Comparison of ENCODE assay signal across 7 mouse cellular contexts in the genomic region with DNA sequence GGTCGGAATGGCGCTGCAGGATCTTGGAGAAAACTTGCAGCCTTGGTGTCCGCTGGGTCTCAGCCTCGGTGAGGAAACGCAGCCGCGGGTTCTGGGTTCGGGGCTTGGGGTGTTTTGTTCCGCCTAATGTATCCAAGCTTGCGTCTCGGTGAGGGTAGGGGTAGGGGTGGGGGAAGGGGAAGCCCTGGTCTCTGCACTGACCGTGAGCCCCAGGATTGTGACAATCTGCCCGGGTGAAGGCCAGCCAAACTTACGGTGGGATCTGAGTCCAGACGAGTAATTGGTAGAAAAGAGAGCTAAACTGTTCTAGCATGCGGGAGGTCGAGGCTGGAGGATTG. TPM values are rescaled to one million over a fixed set of nuclear protein-coding genes. Genes with fewer than 3 reads are reported as not detected.
DNase-seq lines count a peak whose midpoint lies in the region; ATAC-seq and TF ChIP-seq lines count a peak whose summit lies in the region.

No protein-coding gene starts in this region.

- H3K4me2 ChIP-seq in lung, embryonic 14.5 days: peak overlapping the region; percentile 92

- peaks cover 9% of the 10 kb centered on the region for H3K4me1 ChIP-seq in lung, embryonic 14.5 days (ENCODE audit: insufficient read depth)
- H3K4me1 ChIP-seq in embryonic fibroblast, embryonic 13.5 days (ENCODE audit: control insufficient read depth, insufficient read depth, low read length): peaks cover 10% of the 10 kb centered on the region; the same call in 1 of the 2 replicates
- peaks cover 27% of the 10 kb centered on the region for H3K4me1 ChIP-seq in limb, embryonic 10.5 days
- H3K4me1 ChIP-seq in olfactory bulb, adult 2 months (ENCODE audit: control insufficient read depth, insufficient read depth, low read length): no peaks in the 10 kb centered on the region

- under 1% methylated on average over 17 of the region's 17 CpGs for whole genome bisulfite sequencing in lung, embryonic 14.5 days
- WGBS in limb, embryonic 10.5 days: under 1% methylated on average over 17 of the region's 17 CpGs
- under 1% methylated on average over 17 of the region's 17 CpGs for WGBS in olfactory bulb, adult 2 months

- H3K27me3 ChIP-seq in lung, embryonic 14.5 days (ENCODE audit: insufficient read depth, low read length): no peaks in the 10 kb centered on the region
- H3K27me3 ChIP-seq in limb, embryonic 10.5 days (ENCODE audit: low read depth, poor library complexity, severe bottlenecking): no peaks in the 10 kb centered on the region

- peak overlapping the region; percentile 52 for H3K27ac ChIP-seq in lung, embryonic 14.5 days (ENCODE audit: low read depth)
- H3K27ac ChIP-seq in embryonic fibroblast, embryonic 13.5 days (ENCODE audit: insufficient read depth, low read length): no peak overlapping the region
- H3K27ac ChIP-seq in limb, embryonic 10.5 days: peak overlapping the region; percentile 93
- H3K27ac ChIP-seq in olfactory bulb, adult 2 months (ENCODE audit: insufficient read depth, low read depth, low read length): no peak overlapping the region

- peak; percentile 39; the same call in 1 of the 2 replicates for ATAC-seq in lung, embryonic 14.5 days (ENCODE audit: insufficient read depth)

- H3K9ac ChIP-seq in lung, embryonic 14.5 days: peak overlapping the region; percentile 77

- TF ChIP-seq CTCF in lung, embryonic 14.5 days (IDR thresholded peaks at IDR 0.05; ENCODE audit: low read depth): no peak
- TF ChIP-seq CTCF in embryonic fibroblast, embryonic 13.5 days (IDR thresholded peaks at IDR 0.05; ENCODE audit: borderline replicate concordance, insufficient read depth, low read length): no peak
- TF ChIP-seq CTCF in olfactory bulb, adult 2 months (IDR thresholded peaks at IDR 0.05; ENCODE audit: insufficient read depth, low read depth, low read length): no peak

- no peaks in the 10 kb centered on the region for H3K9me3 ChIP-seq in lung, embryonic 14.5 days (ENCODE audit: low read depth, low read length)
- H3K9me3 ChIP-seq in limb, embryonic 10.5 days (replicated peaks): no peaks in the 10 kb centered on the region

- DNase-seq in lung, embryonic 14.5 days: no peak
- DNase-seq in lung, postnatal 25 days (ENCODE audit: low spot score): no peak
- DNase-seq in limb, embryonic 10.5 days (ENCODE audit: low spot score): no peak
- DNase-seq in B cell, adult 2 months: no peak
- no peak for DNase-seq in gastrocnemius, adult 18-20 months (ENCODE audit: low spot score)

- peaks cover 7% of the 10 kb centered on the region; the same call in 1 of the 2 replicates for H3K36me3 ChIP-seq in lung, embryonic 14.5 days (ENCODE audit: insufficient read depth)
- peaks cover 14% of the 10 kb centered on the region for H3K36me3 ChIP-seq in limb, embryonic 10.5 days

- H3K4me3 ChIP-seq in lung, embryonic 14.5 days (ENCODE audit: low read depth, low read length): peak overlapping the region; percentile 92
- peak overlapping the region; percentile 76 for H3K4me3 ChIP-seq in embryonic fibroblast, embryonic 13.5 days (ENCODE audit: insufficient read depth, low read length)
- peak overlapping the region; percentile 76 for H3K4me3 ChIP-seq in limb, embryonic 10.5 days
- H3K4me3 ChIP-seq in olfactory bulb, adult 2 months (ENCODE audit: insufficient read depth, low read depth, low read length): peak overlapping the region; percentile 74

- peak; percentile 70; the same call in 1 of the 2 replicates for TF ChIP-seq POLR2A in embryonic fibroblast, embryonic 13.5 days (IDR thresholded peaks at IDR 0.05; ENCODE audit: low read depth, low read length)
- TF ChIP-seq POLR2A in olfactory bulb, adult 2 months (IDR thresholded peaks at IDR 0.05; ENCODE audit: insufficient read depth, low read depth, low read length): no peak

RNA-seq across cellular contexts. Expression of gene Ncapd3, which starts 0.8 kb away (rescaled TPM):
- 44.1 and 45.2 TPM in 2 replicates for polyA plus RNA-seq in lung, embryonic 14.5 days (2014; fragmentation: Nextera tagmentation; extraction: Ambion mirVana)
- polyA plus RNA-seq in embryonic fibroblast, embryonic 13.5 days (2011; ENCODE audit: insufficient read length, low read depth, missing spikeins): 16.7 and 18.2 TPM in 2 replicates
- polyA plus RNA-seq in limb, embryonic 10.5 days (2016; fragmentation: Nextera tagmentation; extraction: Ambion mirVana): 35.9 and 39.2 TPM in 2 replicates
- polyA plus RNA-seq in olfactory bulb, adult 2 months (2012; ENCODE audit: insufficient read depth, insufficient read length, low replicate concordance, missing spikeins): 124 TPM in 1 of 2 replicates, not detected in the other
- total RNA-seq in gastrocnemius, adult 18-20 months (2021): 1 to 10 TPM; 5.7 to 5.8 TPM

RNA-seq across cellular contexts. Expression of gene Vps26b, which starts 0.9 kb away (rescaled TPM):
- 37.9 and 38.8 TPM in 2 replicates for polyA plus RNA-seq in lung, embryonic 14.5 days (2014; fragmentation: Nextera tagmentation; extraction: Ambion mirVana)
- polyA plus RNA-seq in embryonic fibroblast, embryonic 13.5 days (2011; ENCODE audit: insufficient read length, low read depth, missing spikeins): 37.6 and 45.6 TPM in 2 replicates
- polyA plus RNA-seq in limb, embryonic 10.5 days (2016; fragmentation: Nextera tagmentation; extraction: Ambion mirVana): 40.3 and 43.8 TPM in 2 replicates
- not detected in 2 replicates for polyA plus RNA-seq in olfactory bulb, adult 2 months (2012; ENCODE audit: insufficient read depth, insufficient read length, low replicate concordance, missing spikeins)
- total RNA-seq in gastrocnemius, adult 18-20 months (2021): 10 to 100 TPM; 22.9 to 25.4 TPM

RNA-seq across cellular contexts. Expression of gene Thyn1, which starts 31.2 kb away (rescaled TPM):
- 149 and 162 TPM in 2 replicates for polyA plus RNA-seq in lung, embryonic 14.5 days (2014; fragmentation: Nextera tagmentation; extraction: Ambion mirVana)
- polyA plus RNA-seq in embryonic fibroblast, embryonic 13.5 days (2011; ENCODE audit: insufficient read length, low read depth, missing spikeins): 158 and 161 TPM in 2 replicates
- polyA plus RNA-seq in limb, embryonic 10.5 days (2016; fragmentation: Nextera tagmentation; extraction: Ambion mirVana): 170 and 185 TPM in 2 replicates
- not detected in 2 replicates for polyA plus RNA-seq in olfactory bulb, adult 2 months (2012; ENCODE audit: insufficient read depth, insufficient read length, low replicate concordance, missing spikeins)
- 10 to 100 TPM; 21.1 to 21.9 TPM for total RNA-seq in gastrocnemius, adult 18-20 months (2021)

RNA-seq across cellular contexts. Expression of gene Acad8, which starts 31.4 kb away (rescaled TPM):
- 39.5 and 47.7 TPM in 2 replicates for polyA plus RNA-seq in lung, embryonic 14.5 days (2014; fragmentation: Nextera tagmentation; extraction: Ambion mirVana)
- 24.0 and 28.9 TPM in 2 replicates for polyA plus RNA-seq in embryonic fibroblast, embryonic 13.5 days (2011; ENCODE audit: insufficient read length, low read depth, missing spikeins)
- 48.3 and 51.1 TPM in 2 replicates for polyA plus RNA-seq in limb, embryonic 10.5 days (2016; fragmentation: Nextera tagmentation; extraction: Ambion mirVana)
- not detected in 2 replicates for polyA plus RNA-seq in olfactory bulb, adult 2 months (2012; ENCODE audit: insufficient read depth, insufficient read length, low replicate concordance, missing spikeins)
- total RNA-seq in gastrocnemius, adult 18-20 months (2021): 10 to 100 TPM; 28.6 to 29.5 TPM

Comparison
In these comparisons a context has a peak if more than half of its experiments do, and no peak if none do; other contexts are left out.
1. H3K27ac ChIP-seq: peak in lung, embryonic 14.5 days (single experiment) and limb, embryonic 10.5 days (single experiment); none in embryonic fibroblast, embryonic 13.5 days (single experiment) and olfactory bulb, adult 2 months (single experiment).
2. Peak in every context shown above with its lines, with median percentiles within 50 percentile points of each other: H3K4me3 ChIP-seq.